Mouse (Mus musculus) frontal cortex, postnatal 25 days (tissue): ENCODE measurements at regions not wholly inside any gene's neighbourhood (a gene's known extent, or its start where the extent isn't known, plus 50 kb on each side); places are given as distances from the start of the nearest gene placed in this dataset.
"Not testable (repeated sequence)": the region's sequence is repeated elsewhere in the genome, so short reads cannot be mapped to it uniquely, and the experiment has no call there.

ENCODE experiments used
- DNase-seq, 2 experiments: peaks; one replicate each; pipeline ENCODE4 v3.0.0; 2022; ENCODE audit warnings: low spot score in 2 of 2

- DNase-seq: no peak
Observed at GRCm38 (mm10) chr1:41887556-41887955, 808.0 kb upstream of the Pou3f3 start.

DNA sequence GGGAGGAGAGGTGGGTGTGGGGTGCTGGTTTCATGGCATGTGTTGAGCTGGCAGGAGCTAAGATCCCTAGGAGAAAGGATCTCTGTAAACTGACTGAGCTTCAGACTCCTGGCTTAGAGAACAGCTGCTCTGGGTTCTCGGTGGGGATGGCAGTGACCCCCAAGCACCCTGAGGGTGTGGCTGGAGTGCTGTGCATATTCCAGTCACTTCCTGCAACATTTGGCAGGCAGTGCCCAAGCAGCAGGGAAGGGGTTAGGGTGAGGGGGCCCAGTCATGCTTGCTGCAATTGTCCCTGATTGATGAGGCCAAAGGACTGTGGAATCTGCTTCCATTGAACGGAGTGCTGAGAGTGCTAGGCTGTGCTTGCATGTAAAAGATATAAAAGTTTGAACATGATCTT, 807.4 kb upstream of the Pou3f3 start:
- no peak for DNase-seq

GRCm38 (mm10) chr1:41888966-41889365, 806.6 kb upstream of the Pou3f3 start:
- DNase-seq: no peak

DNA sequence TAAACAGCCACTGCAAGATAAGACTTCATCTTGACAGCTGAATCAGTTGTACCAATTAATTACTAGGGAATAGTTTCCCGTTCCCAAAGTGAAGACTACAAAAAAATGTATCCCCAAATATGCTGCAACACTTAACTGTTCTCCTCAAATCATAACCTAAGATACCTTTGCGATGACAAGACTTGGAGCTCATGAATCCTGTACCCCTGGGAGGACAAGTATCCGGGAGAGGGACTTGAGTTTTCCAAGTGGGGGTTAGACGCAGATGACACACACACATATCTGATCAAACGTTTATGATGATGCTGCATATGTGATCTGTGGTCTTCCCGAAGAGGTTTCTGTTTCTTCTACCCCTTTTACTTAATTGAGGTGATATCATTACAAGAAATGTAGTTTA, 805.6 kb upstream of the Pou3f3 start:
- DNase-seq: no peak

GRCm38 (mm10) chr1:41890714-41891689, 804.6 kb upstream of the Pou3f3 start:
- DNase-seq: no peak

DNA sequence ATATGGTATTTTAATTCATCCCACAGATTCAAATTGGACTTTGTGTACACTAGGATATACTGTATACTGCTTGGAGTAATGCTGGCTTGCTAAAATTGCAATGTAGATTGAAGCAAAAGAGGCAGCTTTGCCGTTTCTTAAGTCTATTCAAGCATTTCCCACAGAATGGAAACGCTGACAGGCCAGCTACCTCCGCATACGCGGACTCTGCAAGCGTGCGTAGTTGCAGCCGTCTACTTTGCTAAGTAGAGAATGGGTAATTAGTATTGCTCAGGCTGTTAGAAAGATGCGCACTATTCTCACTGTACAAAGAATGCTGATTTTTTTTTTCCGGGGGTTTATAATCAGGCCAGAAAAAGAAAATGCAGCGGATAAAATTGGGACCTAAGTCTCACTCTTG, 803.8 kb upstream of the Pou3f3 start:
- DNase-seq: no peak

DNA sequence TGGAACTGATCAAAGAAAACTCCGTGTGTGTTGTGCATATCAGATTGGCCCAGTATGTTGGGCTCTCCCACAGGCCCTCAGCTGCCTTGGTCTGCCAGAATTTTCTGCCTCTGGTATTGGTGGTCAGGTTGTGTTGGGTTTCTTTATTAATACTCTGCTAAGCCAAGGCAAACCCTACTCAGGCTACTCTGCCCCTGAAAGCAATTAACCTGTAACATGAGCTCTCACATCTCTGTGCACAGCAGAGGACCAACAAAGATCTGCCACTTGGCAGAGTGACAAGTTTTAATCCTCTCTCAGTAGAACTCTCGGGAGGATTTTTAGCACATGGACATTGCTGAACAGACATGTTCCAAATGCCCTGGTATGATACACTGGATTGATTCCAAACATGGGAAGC, 803.2 kb upstream of the Pou3f3 start:
- no peak for DNase-seq

DNA sequence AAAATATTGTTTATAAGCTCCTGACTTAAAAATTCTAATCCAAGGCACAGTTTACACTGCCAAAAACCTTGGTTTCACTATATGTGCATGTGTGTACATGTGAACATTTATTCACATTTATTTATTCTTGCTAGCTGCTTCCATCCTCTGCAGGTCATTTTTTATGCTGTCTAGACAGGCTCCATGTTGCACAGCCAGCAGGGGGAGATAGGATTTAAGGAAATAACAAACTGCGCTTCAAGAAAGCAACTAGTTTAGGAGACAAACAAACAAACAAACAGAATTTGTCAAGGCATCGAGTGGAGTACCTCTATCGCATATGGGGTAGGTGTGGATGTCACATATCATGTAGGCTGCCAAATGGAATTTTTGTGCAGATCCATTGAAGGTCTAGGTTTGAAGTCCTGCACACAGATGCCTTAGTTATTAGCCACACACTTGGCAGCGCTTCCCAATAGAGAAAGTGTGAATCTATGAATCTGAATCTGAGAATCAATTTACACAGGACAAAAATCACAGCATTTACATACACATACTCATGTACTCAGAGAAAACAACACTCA, 797.7 kb upstream of the Pou3f3 start:
- DNase-seq: no peak

GRCm38 (mm10) chr1:41900370-41900769, 795.2 kb upstream of the Pou3f3 start:
- DNase-seq: no peak

- no peak for DNase-seq
Observed at GRCm38 (mm10) chr1:41905971-41906370, 789.6 kb upstream of the Pou3f3 start.

- DNase-seq: no peak
Observed at GRCm38 (mm10) chr1:41908001-41908807, 787.4 kb upstream of the Pou3f3 start.

DNA sequence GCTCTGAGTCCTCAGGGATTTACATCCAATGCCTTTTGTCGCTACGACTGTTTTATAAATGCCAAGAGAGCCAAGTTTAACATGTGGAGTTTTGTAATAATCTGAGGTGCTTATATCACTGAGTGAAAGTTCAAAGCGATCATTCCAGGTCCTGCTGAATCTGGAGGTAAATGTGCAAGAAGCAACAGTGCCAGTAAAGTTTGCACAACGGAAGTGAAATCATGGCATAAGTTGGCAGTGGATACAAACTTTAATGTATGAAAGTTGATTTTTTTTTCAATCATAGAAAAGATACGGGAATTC, 786.8 kb upstream of the Pou3f3 start:
- DNase-seq: no peak

DNA sequence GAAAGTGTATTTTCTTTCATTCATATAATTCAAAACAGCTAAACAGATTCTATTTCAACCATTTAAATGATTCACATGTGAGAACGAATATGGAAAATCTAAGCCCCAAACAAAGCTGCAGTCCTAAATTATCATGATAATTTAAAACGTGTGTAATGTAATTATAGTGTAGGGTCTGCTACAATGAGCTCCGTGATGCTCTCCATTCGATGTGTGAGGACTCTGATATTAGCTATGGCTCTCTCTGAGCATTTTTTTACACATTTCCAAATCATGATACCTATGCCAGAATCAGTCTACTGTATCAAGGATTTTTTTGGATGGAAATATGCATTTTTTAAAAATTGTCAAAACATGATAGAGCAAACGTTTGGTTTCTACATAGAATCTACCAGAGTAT, 785.8 kb upstream of the Pou3f3 start:
- DNase-seq: no peak

GRCm38 (mm10) chr1:41916730-41917347, 778.7 kb upstream of the Pou3f3 start:
- DNase-seq: no peak

DNA sequence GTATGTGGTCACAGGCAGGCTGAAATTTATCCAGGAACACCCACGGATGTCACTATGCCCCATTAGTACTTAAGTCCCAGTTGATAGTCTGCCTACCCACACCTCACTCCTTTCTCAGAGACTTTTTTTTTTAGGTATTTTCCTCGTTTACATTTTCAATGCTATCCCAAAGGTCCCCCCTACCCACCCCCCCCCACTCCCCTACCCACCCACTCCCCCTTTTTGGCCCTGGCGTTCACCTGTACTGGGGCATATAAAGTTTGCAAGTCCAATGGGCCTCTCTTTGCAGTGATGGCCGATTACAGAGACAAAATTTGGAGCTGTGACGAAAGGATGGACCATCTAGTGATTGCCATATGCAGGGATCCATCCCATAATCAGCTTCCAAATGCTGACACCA, 777.8 kb upstream of the Pou3f3 start:
- DNase-seq: not testable (repeated sequence)

DNA sequence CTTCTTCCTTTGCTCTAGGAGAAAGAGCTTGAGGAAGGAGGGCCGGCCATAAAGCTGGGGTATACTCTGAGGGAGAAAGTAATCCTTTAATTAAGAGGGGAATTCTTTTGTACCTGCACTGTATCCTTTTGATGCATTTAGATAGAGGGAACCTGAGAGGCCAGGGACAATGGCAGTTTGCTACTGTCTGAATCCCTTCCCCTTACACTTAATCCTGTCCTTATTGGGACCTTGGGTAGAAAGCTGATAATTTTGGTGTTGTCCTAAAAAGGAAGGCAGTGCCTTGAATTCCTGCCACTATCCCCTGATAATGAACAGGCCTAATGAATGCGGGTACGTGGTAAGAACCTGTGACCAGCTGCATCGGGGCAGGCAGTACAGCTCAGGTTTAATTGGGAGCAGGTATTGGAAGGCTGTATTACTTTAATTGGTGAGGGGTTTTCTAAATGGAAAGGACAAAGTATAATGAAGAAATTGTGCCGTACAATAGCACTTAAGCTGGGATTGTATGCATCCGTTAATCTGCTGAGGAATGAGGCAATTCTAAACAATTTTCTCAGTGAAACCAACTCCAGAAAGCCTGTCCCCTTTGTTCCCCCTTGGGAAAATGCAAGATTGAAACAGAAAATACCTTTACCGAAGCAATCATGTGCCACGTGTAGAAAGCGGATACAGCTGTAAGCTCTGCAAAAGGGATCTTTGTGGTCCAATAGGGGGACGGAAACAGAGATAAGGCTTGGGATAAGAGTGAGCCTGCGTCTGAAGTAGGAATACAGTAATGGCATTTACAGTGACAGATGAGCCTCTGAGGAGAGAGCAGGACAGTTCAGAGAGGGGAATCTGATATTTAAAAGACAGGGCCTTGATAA, 776.9 kb upstream of the Pou3f3 start:
- DNase-seq: no peak

DNA sequence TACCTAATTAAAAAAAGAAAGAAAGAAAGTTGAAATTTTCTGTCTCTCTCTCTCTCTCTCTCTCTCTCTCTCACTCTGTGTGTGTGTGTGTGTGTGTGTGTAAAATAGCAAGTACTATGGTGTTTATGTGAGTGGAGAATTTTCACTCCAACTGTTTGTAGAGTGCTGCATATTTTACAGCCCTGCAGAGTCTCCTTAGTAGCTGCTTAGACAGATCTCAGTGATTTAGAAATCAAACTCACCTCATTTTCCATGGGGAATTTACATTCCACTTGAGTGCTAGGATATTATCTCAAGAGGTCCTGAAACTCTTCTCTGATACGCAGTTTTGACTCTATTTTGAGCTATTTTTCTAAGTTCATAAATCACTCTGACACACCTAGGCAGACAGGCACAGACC, 761.8 kb upstream of the Pou3f3 start:
- DNase-seq: no peak

DNA sequence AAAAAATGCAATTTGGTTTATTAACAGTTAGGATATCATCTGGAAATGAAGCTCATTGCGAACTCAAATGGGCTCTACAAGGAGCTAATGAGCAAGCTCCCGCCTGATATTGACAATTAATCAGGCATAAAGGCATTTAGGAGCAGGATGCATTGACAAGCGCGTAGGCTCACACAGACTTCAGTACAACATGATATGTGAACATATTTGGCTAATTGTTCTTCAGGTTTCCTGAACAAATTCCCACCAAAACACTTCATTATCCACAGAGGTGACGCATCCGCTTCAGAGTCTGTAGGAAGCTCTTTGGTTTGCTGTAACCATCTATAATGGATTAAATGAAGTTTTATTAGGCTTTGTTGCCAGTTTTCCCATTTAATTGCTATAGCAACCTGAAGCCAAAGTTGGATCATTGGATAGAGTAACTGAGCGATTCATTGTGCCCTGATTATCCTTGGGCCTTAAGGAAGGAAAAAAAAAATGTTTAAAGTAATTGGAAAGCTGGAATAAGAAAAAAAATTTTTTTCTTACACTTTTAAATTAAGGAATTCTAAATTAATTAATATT, 759.6 kb upstream of the Pou3f3 start:
- DNase-seq: no peak

DNA sequence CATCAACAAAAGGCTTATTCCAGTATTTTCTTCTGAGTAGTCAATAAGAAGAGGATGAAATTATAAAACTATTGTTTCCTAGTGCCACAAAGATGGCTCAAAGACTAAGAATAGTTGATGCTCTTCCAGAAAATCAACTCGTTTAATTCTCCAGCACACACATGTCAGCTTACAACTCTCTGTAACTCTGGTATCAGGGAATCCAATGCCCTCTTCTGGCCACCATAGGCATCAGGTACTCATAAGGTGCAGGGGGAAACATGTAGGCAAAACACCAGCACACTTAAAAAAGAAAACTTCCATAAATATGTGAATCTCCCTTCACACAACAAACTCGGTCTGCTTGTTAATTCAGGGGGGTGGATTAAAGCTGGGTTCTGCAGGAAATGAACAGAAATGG, 734.6 kb upstream of the Pou3f3 start:
- no peak for DNase-seq

- no peak for DNase-seq
Observed at GRCm38 (mm10) chr1:41981545-41981944, 714.0 kb upstream of the Pou3f3 start.

- DNase-seq: no peak
Observed at GRCm38 (mm10) chr1:42006235-42006634, 689.3 kb upstream of the Pou3f3 start.
